Mouse (Mus musculus) colon, adult 2 months (tissue): ENCODE measurements around the gene Slamf7. TPM values are rescaled to one million over a fixed set of nuclear protein-coding genes. Genes with fewer than 3 reads are reported as not detected.

Source experiments
- polyA plus RNA-seq: library from polyadenylated mRNA; depleted of rRNA; stranded (reverse); fragments of >200 nt; gene quantifications from 2 replicates; pipeline ENCODE4 v1.2.3, GENCODE M21; 2012; rRNA removed

Gene Slamf7
- 1.4 TPM in 2 replicates for polyA plus RNA-seq

DNA sequence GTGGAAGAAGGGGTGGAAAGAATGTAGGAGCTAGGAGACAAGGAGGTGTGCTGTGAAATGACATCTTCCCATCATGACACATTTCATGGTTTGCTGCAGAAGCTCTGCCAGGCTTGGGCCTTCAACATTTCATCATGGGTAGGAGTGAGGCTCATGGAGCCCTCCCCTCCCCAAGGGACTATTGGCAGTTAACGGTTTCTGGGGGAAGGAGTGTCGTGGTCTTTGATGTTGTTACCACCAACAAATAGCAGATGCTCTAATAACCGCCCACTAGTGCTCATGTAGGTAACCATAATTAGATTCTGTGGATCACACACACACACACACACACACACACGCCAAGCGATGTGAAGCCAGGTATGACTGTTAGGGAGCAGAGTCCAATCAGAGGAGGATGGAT lies at the start of gene Slamf7:
Gene Slamf7 (minus strand): TSS at position 302 of the 400 bp plus-strand sequence.

GRCm38 (mm10) chr1:171681531-171682299 lies 28.9 kb upstream of the Slamf7 start, which contains the start of gene Cd48:
Gene Cd48 (plus strand): TSS chr1:171682009.

DNA sequence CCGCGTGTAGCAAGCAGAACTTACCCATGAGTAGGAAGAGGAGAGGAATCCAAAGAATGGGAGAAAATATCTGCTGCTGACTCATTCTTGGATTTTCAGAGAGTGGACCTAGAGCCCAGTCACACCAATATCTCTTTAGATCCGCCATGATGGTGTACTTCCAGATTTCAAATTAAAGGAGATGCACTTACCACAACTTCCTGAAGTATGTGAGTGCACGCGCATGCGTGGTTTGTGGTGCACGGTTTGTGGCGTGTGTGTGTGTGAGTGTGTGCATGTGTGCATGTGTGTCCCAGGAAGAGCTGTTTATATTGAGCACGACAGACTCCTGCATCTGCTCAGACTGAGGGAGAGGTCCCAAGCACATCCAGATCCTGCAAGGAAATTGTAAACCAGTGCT lies 45.7 kb downstream of the Slamf7 start, which contains the start of gene Ly9:
Gene Ly9 (minus strand): TSS at position 235 of the 400 bp plus-strand sequence.

Other genes with a start within 250 kb of the Slamf7 start
- gene Usf1, start 241.7 kb downstream of the Slamf7 start, polyA plus RNA-seq: 85.2 and 90.3 TPM in 2 replicates
- 463 and 469 TPM in 2 replicates for gene Tstd1, start 234.2 kb downstream of the Slamf7 start, polyA plus RNA-seq
- gene F11r, start 215.5 kb downstream of the Slamf7 start, polyA plus RNA-seq: 108 and 134 TPM in 2 replicates
- 5.3 and 5.4 TPM in 2 replicates for gene Alyref2, start 149.6 kb downstream of the Slamf7 start, polyA plus RNA-seq
- 1.2 and 6.0 TPM in 2 replicates for gene Itln1, start 117.7 kb downstream of the Slamf7 start, polyA plus RNA-seq
- gene Cd244a, start 93.8 kb downstream of the Slamf7 start, polyA plus RNA-seq: 0.22 and 0.23 TPM in 2 replicates
- 0.43 and 1.1 TPM in 2 replicates for gene Ly9, start 45.6 kb downstream of the Slamf7 start, polyA plus RNA-seq
- gene Cd48, start 29.0 kb upstream of the Slamf7 start, polyA plus RNA-seq: 1.6 and 2.7 TPM in 2 replicates
- gene Slamf1, start 114.1 kb upstream of the Slamf7 start, polyA plus RNA-seq: 0.07 and 0.08 TPM in 2 replicates
- gene Cd84, start 186.7 kb upstream of the Slamf7 start, polyA plus RNA-seq: 0.44 and 0.59 TPM in 2 replicates
- gene Gm10521, start 242.6 kb upstream of the Slamf7 start, polyA plus RNA-seq: 0.08 and 0.09 TPM in 2 replicates